Mouse (Mus musculus): ENCODE data around the gene Zkscan1.

DNA sequence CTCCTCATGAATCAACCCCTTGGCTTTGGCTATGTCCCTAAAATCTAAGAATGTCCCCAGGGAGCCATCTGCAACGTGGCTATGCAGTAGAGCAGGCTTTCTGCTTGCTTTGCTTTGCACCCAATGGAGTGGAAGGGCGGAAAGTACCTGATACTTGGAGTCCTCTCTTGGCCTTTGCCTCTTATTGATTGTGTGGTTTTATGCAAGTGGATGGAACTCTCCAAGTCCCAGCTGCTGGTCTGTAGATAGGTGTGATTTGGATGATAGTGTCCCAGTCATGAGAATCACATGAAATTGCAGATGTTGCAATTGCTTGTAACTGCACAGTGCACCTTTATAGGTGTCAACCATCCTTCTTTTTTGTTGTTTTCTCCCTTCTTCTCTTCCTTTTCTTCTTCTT, 8.7 kb upstream of the Zkscan1 start:
- TF ChIP-seq POLR2A (IDR thresholded peaks at IDR 0.05; ENCODE audit: borderline replicate concordance, low read depth, low read length) (no peak), CTCF (IDR thresholded peaks at IDR 0.05; ENCODE audit: low read depth, low read length) (no peak)

Measured in bone marrow macrophage, adult 2 months (primary cell).